Mouse (Mus musculus) megakaryocyte, embryonic 14.5 days (primary cell): ENCODE data around the gene Cda.

Experiments
- FLI1 ChIP-seq: IDR thresholded peaks from 2 replicates; pipeline ENCODE4 v1.6.1; 2012; ENCODE audit warnings: low read length, inconsistent platforms, mixed read lengths
- GATA1 ChIP-seq: IDR thresholded peaks from 3 replicates; pipeline ENCODE4 v1.6.1; 2012; ENCODE audit warnings: mixed read lengths, low read length, inconsistent platforms, borderline replicate concordance

GRCm38 (mm10) chr4:138331647-138332046, 36.1 kb downstream of the Cda start:
- no peak for TF ChIP-seq GATA1
- no peak for TF ChIP-seq FLI1
